Mouse (Mus musculus): ENCODE data around the gene Mogat2. TPM values are rescaled to one million over a fixed set of nuclear protein-coding genes. Genes with fewer than 3 reads are reported as not detected.

The Mogat2 gene
- polyA plus RNA-seq, 1 experiment = not detected

DNA sequence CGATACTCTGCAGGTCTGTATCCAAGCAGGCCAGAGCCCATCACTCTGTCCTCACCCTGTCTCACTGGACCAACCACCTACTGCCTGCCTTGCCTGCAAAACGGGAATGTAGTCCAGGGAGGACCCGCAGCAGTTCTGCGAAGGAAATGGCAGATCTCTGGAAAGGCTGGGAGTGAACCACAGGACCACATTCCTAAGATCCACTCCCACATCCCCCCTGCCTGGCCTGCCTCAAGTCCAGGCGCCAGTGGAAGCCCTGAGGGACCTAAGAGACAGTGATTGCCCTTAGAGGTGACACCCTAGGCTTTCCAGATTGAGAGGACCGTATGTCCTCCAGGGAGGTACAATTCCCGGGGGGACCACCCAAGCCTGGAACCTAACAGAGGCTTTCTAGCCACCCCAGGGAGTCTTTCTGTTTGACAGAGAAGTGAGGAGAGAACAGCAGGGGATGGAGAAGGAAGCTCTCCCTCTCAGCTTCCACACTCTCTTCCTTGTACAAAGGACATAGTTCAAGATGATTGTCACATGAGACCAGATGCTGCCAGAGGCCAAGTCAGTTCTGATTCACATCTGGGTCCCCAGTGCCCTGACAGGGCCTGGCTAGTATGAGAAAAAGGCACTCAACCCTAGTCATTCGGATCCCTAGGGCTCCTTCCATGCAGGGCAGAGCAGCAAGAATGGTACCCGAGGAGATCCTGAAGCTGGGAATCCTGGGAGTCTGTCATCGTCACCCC, 66.5 kb downstream of the Mogat2 start:
- no peak for DNase-seq
- Histone ChIP-seq H3K27ac (ENCODE audit: insufficient read depth, low read length) (no peak overlapping the region), H3K4me1 (ENCODE audit: control insufficient read depth, insufficient read depth, low read length) (peaks cover 9% of the 10 kb centered on the region), H3K27me3 (ENCODE audit: control insufficient read depth, insufficient read depth, low read length) (no peaks in the 10 kb centered on the region), H3K4me3 (replicated peaks; ENCODE audit: insufficient read depth, low read depth, low read length) (no peak overlapping the region)
- TF ChIP-seq POLR2A (IDR thresholded peaks at IDR 0.05; ENCODE audit: borderline replicate concordance, insufficient read depth, low read length) = no peak
- TF ChIP-seq CTCF (IDR thresholded peaks at IDR 0.05; ENCODE audit: borderline replicate concordance, insufficient read depth, low read depth, low read length) = no peak
- WGBS = 73% methylated on average over 10 of the region's 10 CpGs

DNA sequence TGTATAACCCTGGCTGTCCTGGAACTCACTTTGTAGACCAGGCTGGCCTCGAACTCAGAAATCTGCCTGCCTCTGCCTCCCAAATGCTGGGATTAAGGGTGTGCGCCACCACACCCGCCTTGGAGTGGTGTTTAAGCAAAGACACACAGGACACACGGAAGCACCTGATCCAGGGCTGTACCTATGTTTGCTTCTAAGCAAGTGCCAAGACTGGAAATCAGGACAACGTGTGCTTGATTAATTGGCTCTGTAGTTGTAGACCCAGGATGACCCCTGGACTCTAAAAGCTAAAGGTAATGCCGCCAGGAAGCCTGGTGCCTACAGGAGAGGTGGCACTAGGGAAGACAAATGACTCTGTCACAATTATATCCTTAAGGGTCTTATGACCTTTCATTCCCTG, 67.9 kb downstream of the Mogat2 start:
- no peaks in the 10 kb centered on the region for H3K27me3 ChIP-seq (ENCODE audit: control insufficient read depth, insufficient read depth, low read length)
- no peak overlapping the region for H3K4me3 ChIP-seq (replicated peaks; ENCODE audit: insufficient read depth, low read depth, low read length)
- 90% methylated on average over 6 of the region's 6 CpGs for WGBS
- H3K4me1 ChIP-seq (ENCODE audit: control insufficient read depth, insufficient read depth, low read length) = peaks cover 7% of the 10 kb centered on the region
- DNase-seq = no peak
- TF ChIP-seq POLR2A (IDR thresholded peaks at IDR 0.05; ENCODE audit: borderline replicate concordance, insufficient read depth, low read length) = no peak
- no peak for TF ChIP-seq CTCF (IDR thresholded peaks at IDR 0.05; ENCODE audit: borderline replicate concordance, insufficient read depth, low read depth, low read length)
- no peak overlapping the region for H3K27ac ChIP-seq (ENCODE audit: insufficient read depth, low read length)

DNA sequence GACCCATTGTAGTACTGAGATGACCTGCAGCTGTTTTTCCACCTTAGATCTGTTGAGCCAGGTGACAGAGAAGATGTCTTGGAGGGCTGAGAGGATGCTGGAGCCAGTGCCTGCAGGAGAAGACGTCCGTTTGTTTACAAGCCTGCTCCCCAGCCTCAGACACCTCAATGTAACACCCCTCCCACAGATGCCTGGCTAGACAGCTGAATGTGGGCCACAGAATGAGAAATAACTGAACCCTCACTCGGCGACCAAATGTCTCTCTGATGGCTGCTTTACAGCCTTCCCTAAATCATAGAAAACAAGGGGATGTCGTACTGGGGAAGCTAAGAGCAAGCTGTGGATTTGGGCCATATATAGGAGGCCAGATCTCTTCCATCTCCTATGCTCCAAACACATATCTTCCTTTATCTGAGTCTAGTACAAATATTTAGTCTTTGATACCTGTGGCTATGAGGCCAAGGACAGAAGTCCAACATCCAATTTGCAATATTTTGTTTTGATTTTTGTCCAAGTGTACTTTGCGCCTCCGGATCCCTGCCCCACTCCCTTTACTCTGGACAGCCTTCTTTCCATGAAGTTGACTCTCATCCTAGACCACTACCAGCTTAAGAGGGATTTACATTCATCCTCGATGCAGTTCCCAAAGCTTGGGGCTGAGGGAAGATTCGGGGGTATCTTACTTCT, 68.6 kb downstream of the Mogat2 start:
- TF ChIP-seq CTCF (IDR thresholded peaks at IDR 0.05; ENCODE audit: borderline replicate concordance, insufficient read depth, low read depth, low read length) = no peak
- TF ChIP-seq POLR2A (IDR thresholded peaks at IDR 0.05; ENCODE audit: borderline replicate concordance, insufficient read depth, low read length) = no peak
- Histone ChIP-seq H3K4me1 (ENCODE audit: control insufficient read depth, insufficient read depth, low read length) (peaks cover 6% of the 10 kb centered on the region; the same call in 1 of the 2 replicates), H3K27ac (ENCODE audit: insufficient read depth, low read length) (no peak overlapping the region), H3K4me3 (replicated peaks; ENCODE audit: insufficient read depth, low read depth, low read length) (no peak overlapping the region), H3K27me3 (ENCODE audit: control insufficient read depth, insufficient read depth, low read length) (no peaks in the 10 kb centered on the region)
- 90% methylated on average over 9 of the region's 9 CpGs for WGBS
- DNase-seq = no peak

Other genes starting within 250 kb of the Mogat2 start
- 19.2 TPM in 2 replicates for gene Uvrag, start 97.5 kb downstream of the Mogat2 start, polyA plus RNA-seq (2012; rRNA removed)
- gene Dgat2, start 55.9 kb downstream of the Mogat2 start, polyA plus RNA-seq (2012; rRNA removed) = 26.2 and 28.1 TPM in 2 replicates
- gene Map6, start 28.8 kb upstream of the Mogat2 start, polyA plus RNA-seq (2012; rRNA removed) = 76.4 and 78.9 TPM in 2 replicates
- gene Serpinh1, start 114.6 kb upstream of the Mogat2 start, polyA plus RNA-seq (2012; rRNA removed) = 24.9 and 25.4 TPM in 2 replicates
- gene Gdpd5, start 142.8 kb upstream of the Mogat2 start, polyA plus RNA-seq (2012; rRNA removed) = 49.4 and 50.0 TPM in 2 replicates
- gene Klhl35, start 227.4 kb upstream of the Mogat2 start, polyA plus RNA-seq (2012; rRNA removed) = 1.1 and 1.4 TPM in 2 replicates
- gene Rps3, start 245.1 kb upstream of the Mogat2 start, polyA plus RNA-seq (2012; rRNA removed) = 391 and 434 TPM in 2 replicates